Mouse (Mus musculus) layer of hippocampus, postnatal 25 days (tissue): ENCODE results near the gene Vmn1r174. TPM values are rescaled to one million over a fixed set of nuclear protein-coding genes. Genes with fewer than 3 reads are reported as not detected.
"Not testable (repeated sequence)": the region's sequence is repeated elsewhere in the genome, so short reads cannot be mapped to it uniquely, and the experiment has no call there.

Experiments
- DNase-seq, 2 experiments: peaks; one replicate each; pipeline ENCODE4 v3.0.0; 2022; ENCODE audit warnings: mixed read lengths in 2 of 2, low spot score in 1 of 2; ENCODE audit errors: extremely low spot score in 1 of 2
- total RNA-seq, 2 experiments: library from RNA; stranded (reverse); gene quantifications; 2 replicates each; pipeline ENCODE4 v1.2.3; 2021

The Vmn1r174 gene
- not detected for total RNA-seq

DNA sequence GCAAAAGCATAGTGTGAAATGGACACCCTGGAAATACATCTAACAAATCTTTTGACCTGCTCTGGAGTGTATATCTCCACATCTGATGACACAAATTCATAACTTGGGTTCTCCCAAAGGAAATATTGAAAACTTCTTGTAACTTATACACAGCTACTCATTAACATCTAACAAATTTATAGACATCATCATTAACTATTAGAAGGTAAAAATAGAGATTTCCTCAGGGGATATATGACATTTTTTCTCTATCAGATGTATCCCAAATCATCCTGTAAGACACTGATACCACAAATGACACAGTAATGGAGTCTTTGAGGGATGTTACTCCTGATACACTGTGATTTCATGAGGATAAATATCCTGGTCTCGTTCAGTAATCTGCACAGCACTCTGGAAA, at the start of gene Vmn1r174:
TSS of gene Vmn1r174 (plus strand) at position 301 of the 400 bp plus-strand sequence.
- DNase-seq: not testable (repeated sequence)

DNA sequence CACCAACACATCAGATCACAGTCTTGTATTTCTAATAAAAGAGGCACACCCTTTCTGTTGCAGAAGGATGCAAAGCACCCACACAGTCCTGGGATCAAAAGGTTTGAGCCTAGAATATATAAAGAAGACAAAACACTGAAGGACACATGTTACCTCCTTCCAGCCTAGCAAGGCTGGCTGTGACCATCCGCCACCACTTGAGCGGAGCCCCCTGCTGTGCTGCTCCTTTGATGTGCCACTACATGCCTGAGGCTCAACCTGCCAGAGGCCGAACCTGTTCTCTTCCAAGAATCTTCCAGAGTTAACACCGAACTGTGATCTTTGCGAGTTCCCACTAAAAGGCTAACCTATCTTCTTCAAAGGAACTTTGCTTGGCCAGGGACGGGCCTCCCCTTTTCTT, 32.5 kb downstream of the Vmn1r174 start:
- DNase-seq: no peak

DNA sequence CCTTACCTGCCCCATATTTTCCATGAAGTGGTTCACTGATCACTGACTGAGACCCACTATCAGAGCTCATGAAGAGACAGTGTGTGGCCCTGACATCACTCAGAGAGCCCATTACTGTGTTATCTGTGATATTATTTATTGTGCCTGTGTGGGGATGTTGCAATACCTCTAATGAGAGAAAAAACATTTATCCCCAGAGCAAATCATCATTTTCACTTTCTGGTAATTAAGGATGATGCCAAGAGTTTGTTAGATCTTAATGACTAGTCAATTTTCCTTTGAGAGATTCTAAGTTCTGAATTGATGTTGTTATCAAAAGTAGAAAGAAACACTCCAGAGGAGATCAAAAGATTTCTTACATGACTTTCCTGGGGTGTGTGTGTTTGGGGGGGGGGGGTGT, 58.5 kb downstream of the Vmn1r174 start, which contains the start of gene Vmn1r175:
TSS of gene Vmn1r175 (minus strand) at position 101 of the 400 bp plus-strand sequence.
- not testable (repeated sequence) for DNase-seq

Other genes with a start within 250 kb of the Vmn1r174 start
- gene Vmn1r167, start 245.1 kb upstream of the Vmn1r174 start, total RNA-seq: not detected
- not detected for gene Vmn1r168, start 212.5 kb upstream of the Vmn1r174 start, total RNA-seq
- not detected for gene Vmn1r169, start 176.7 kb upstream of the Vmn1r174 start, total RNA-seq
- gene Vmn1r170, start 146.1 kb upstream of the Vmn1r174 start, total RNA-seq: not detected
- not detected for gene Vmn1r171, start 121.5 kb upstream of the Vmn1r174 start, total RNA-seq
- not detected for gene Vmn1r172, start 94.0 kb upstream of the Vmn1r174 start, total RNA-seq
- gene Vmn1r173, start 51.6 kb upstream of the Vmn1r174 start, total RNA-seq: not detected
- not detected for gene Vmn1r175, start 58.4 kb downstream of the Vmn1r174 start, total RNA-seq
- gene Vmn1r176, start 85.1 kb downstream of the Vmn1r174 start, total RNA-seq: not detected
- not detected for gene Vmn1r177, start 114.2 kb downstream of the Vmn1r174 start, total RNA-seq
- gene Vmn1r178, start 139.7 kb downstream of the Vmn1r174 start, total RNA-seq: not detected
- not detected for gene Vmn1r179, start 174.7 kb downstream of the Vmn1r174 start, total RNA-seq
- not detected for gene Vmn1r180, start 198.4 kb downstream of the Vmn1r174 start, total RNA-seq
- not detected for gene Vmn1r181, start 222.3 kb downstream of the Vmn1r174 start, total RNA-seq
- gene V1rd19, start 249.4 kb downstream of the Vmn1r174 start, total RNA-seq: not detected